Mouse (Mus musculus): ENCODE data around the gene Ccdc91. TPM values are rescaled to one million over a fixed set of nuclear protein-coding genes. Genes with fewer than 3 reads are reported as not detected.

Gene Ccdc91
- polyA plus RNA-seq, 1 experiment from 2014 or later: 19.0 TPM

DNA sequence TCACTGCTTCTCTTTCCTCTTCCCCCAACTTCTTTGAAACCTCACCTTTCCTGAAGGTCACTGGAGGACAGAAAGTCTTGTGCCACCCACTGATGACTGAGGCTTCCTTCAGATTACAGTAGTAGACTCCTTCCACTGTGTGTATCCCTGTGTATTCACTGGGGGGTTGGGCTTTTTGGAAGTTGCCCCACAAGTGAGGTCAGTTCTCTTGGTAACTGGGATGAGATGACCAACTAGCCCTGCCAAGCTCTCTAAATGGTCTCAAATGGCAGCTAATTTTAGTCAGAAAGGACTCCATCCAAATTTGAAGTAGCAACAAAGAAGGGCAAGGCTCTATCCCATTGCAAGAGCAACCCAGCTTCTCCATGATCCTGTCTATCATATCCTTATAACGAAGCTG, 195.7 kb downstream of the Ccdc91 start:
- Histone ChIP-seq H3K9ac (ENCODE audit: low read depth, low read length) (no peak overlapping the region), H3K4me3 (ENCODE audit: low read depth, low read length) (no peak overlapping the region), H3K27ac (ENCODE audit: low read depth, low read length) (no peak overlapping the region), H3K4me1 (replicated peaks; ENCODE audit: control insufficient read depth, insufficient read depth, low read length) (no peaks in the 10 kb centered on the region), H3K9me3 (ENCODE audit: control insufficient read depth) (no peaks in the 10 kb centered on the region), H3K27me3 (replicated peaks; ENCODE audit: control insufficient read depth, insufficient read depth, low read length) (no peaks in the 10 kb centered on the region), H3K4me2 (replicated peaks; ENCODE audit: low read depth) (no peak overlapping the region), H3K36me3 (ENCODE audit: control insufficient read depth, insufficient read depth) (no peaks in the 10 kb centered on the region)
- WGBS: 86% methylated on average over 1 of the region's 1 CpGs
- TF ChIP-seq CTCF (IDR thresholded peaks at IDR 0.05; ENCODE audit: low read depth): no peak
- no peak for ATAC-seq

DNA sequence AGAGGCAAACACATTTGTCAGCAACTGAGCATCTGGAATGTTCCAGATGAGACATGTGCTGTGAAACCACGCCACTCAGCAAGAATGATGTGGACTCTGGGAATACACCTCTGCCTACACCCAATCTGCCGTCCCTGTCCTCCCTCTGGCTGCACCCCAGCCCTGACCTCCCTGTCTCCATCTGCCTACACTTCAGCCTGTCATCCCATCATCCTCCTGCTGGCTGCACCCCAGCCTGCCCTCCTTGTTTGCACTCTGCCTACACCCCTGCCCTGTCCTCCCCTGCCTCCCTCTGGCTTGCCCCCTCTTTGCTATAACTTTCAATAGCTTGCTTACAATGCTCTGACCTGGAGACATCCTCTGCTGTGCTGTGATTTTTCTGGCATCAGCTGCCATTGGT, 196.9 kb downstream of the Ccdc91 start:
- H3K27me3 ChIP-seq (replicated peaks; ENCODE audit: control insufficient read depth, insufficient read depth, low read length): no peaks in the 10 kb centered on the region
- H3K9me3 ChIP-seq (ENCODE audit: control insufficient read depth): no peaks in the 10 kb centered on the region
- H3K27ac ChIP-seq (ENCODE audit: low read depth, low read length): no peak overlapping the region
- no peak for ATAC-seq
- no peak overlapping the region for H3K4me2 ChIP-seq (replicated peaks; ENCODE audit: low read depth)
- WGBS: 40% methylated on average over 2 of the region's 2 CpGs
- H3K36me3 ChIP-seq (ENCODE audit: control insufficient read depth, insufficient read depth): no peaks in the 10 kb centered on the region
- no peak for TF ChIP-seq CTCF (IDR thresholded peaks at IDR 0.05; ENCODE audit: low read depth)
- H3K9ac ChIP-seq (ENCODE audit: low read depth, low read length): no peak overlapping the region
- no peak overlapping the region for H3K4me3 ChIP-seq (ENCODE audit: low read depth, low read length)
- H3K4me1 ChIP-seq (replicated peaks; ENCODE audit: control insufficient read depth, insufficient read depth, low read length): no peaks in the 10 kb centered on the region

DNA sequence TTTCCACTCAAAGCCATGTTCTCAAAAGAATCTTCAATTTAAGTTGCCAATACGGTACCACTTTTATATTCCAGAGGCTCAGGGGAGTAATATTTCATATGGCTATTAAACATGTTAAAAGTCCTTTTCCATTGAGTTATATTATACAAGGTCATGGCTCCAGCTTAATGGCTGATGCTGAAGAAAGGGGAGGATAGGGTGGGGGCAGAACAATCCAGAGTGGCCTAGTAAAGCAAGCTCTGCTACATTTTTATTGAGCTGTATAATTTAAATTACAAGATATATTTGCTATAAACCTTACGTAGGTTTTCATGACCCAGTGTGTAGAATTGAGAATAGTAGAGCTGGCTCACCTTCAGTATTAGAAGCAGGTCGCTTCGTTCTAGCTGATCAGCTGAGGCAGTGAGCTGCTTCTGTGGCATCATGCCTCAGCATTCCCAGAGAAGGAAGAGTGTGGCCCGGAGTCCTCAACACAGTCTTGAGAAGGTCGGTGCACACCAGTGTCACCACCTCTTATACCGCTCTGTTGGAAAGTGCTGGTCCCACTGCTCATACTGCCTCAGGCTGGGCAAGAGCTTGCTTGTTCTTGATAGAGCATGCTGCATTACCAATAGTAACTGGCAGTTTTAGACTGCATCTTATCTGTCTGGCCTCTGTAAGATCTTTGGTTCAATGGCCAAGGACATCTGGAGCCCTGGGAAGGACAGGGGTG, 199.6 kb downstream of the Ccdc91 start:
- WGBS: 83% methylated on average over 7 of the region's 7 CpGs
- no peak for TF ChIP-seq CTCF (IDR thresholded peaks at IDR 0.05; ENCODE audit: low read depth)
- no peak overlapping the region for H3K4me3 ChIP-seq (ENCODE audit: low read depth, low read length)
- H3K9ac ChIP-seq (ENCODE audit: low read depth, low read length): no peak overlapping the region
- no peaks in the 10 kb centered on the region for H3K36me3 ChIP-seq (ENCODE audit: control insufficient read depth, insufficient read depth)
- ATAC-seq: no peak
- no peak overlapping the region for H3K4me2 ChIP-seq (replicated peaks; ENCODE audit: low read depth)
- no peaks in the 10 kb centered on the region for H3K4me1 ChIP-seq (replicated peaks; ENCODE audit: control insufficient read depth, insufficient read depth, low read length)
- H3K9me3 ChIP-seq (ENCODE audit: control insufficient read depth): no peaks in the 10 kb centered on the region
- H3K27ac ChIP-seq (ENCODE audit: low read depth, low read length): no peak overlapping the region
- no peaks in the 10 kb centered on the region for H3K27me3 ChIP-seq (replicated peaks; ENCODE audit: control insufficient read depth, insufficient read depth, low read length)

DNA sequence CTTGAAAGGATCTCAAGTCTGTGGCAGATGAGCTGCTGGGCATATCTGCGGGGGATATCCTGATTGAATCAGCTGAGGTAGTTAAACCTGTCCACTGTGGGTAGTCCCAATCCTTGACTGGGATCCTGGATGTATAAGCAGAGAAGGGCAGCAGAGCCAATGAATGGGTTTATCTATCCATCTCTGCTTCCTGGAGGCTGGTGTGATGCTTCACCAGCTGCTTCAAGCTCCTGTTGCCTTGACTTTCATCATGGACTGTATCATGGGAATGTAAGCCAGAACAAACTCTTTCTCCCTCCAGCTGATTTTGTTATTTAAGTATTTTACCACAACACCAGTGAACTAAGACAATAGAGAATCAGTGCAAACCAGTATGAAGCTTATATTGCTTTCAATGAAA, 200.6 kb downstream of the Ccdc91 start:
- Histone ChIP-seq H3K27ac (ENCODE audit: low read depth, low read length) (no peak overlapping the region), H3K4me2 (replicated peaks; ENCODE audit: low read depth) (no peak overlapping the region), H3K36me3 (ENCODE audit: control insufficient read depth, insufficient read depth) (no peaks in the 10 kb centered on the region), H3K9ac (ENCODE audit: low read depth, low read length) (no peak overlapping the region), H3K4me1 (replicated peaks; ENCODE audit: control insufficient read depth, insufficient read depth, low read length) (no peaks in the 10 kb centered on the region), H3K4me3 (ENCODE audit: low read depth, low read length) (no peak overlapping the region), H3K27me3 (replicated peaks; ENCODE audit: control insufficient read depth, insufficient read depth, low read length) (no peaks in the 10 kb centered on the region), H3K9me3 (ENCODE audit: control insufficient read depth) (no peaks in the 10 kb centered on the region)
- 97% methylated on average over 1 of the region's 1 CpGs for WGBS
- no peak for ATAC-seq
- no peak for TF ChIP-seq CTCF (IDR thresholded peaks at IDR 0.05; ENCODE audit: low read depth)

Other genes starting within 250 kb of the Ccdc91 start
- 0.43 and 0.65 TPM in 2 replicates for gene Pthlh, start 211.6 kb upstream of the Ccdc91 start, polyA plus RNA-seq (2015; fragmentation: Nextera tagmentation; extraction: Ambion mirVana)